Mouse (Mus musculus) G1E-ER4 (cell line): Measurements from ENCODE around the gene Olfr354. TPM values are rescaled to one million over a fixed set of nuclear protein-coding genes. Genes with fewer than 3 reads are reported as not detected.

ENCODE experiments used
- GATA1 ChIP-seq: IDR thresholded peaks from one replicate; pipeline ENCODE4 v1.8.0; 2012; ENCODE audit warnings: low read length, inconsistent platforms
- polyA plus RNA-seq: library from polyadenylated mRNA; stranded (reverse); fragments of >175 nt; gene quantifications from 2 replicates; pipeline ENCODE4 v1.2.3, GENCODE M21; 2012

The Olfr354 gene
- polyA plus RNA-seq: not detected in 2 replicates

- no peak for TF ChIP-seq GATA1
These were observed at the start of gene Olfr354 for GRCm38 (mm10) chr2:36905380-36905779. Gene Olfr354 (plus strand): TSS chr2:36905680.

GRCm38 (mm10) chr2:36862560-36862959 lies 42.9 kb upstream of the Olfr354 start, which contains the start of gene Olfr351:
Gene Olfr351 (minus strand): TSS chr2:36862660.
- TF ChIP-seq GATA1: no peak

- TF ChIP-seq GATA1: no peak
These were observed 37.3 kb upstream of the Olfr354 start, which contains the start of gene Olfr352 for GRCm38 (mm10) chr2:36868160-36868559. Gene Olfr352 (plus strand): TSS chr2:36868460.

GRCm38 (mm10) chr2:36892836-36893235 lies 12.6 kb upstream of the Olfr354 start, which contains the start of gene Olfr353:
Gene Olfr353 (minus strand): TSS chr2:36892936.
- TF ChIP-seq GATA1: no peak

- no peak for TF ChIP-seq GATA1
These were observed 8.4 kb upstream of the Olfr354 start for GRCm38 (mm10) chr2:36897114-36897513.

- no peak for TF ChIP-seq GATA1
These were observed 23.3 kb downstream of the Olfr354 start, which contains the start of gene Olfr355 for GRCm38 (mm10) chr2:36928797-36929196. Gene Olfr355 (minus strand): TSS chr2:36928897.

GRCm38 (mm10) chr2:36936821-36937220 lies 31.3 kb downstream of the Olfr354 start, which contains the start of gene Olfr356:
Gene Olfr356 (plus strand): TSS chr2:36937121.
- no peak for TF ChIP-seq GATA1

Other genes starting within 250 kb of the Olfr354 start
- not detected in 2 replicates for gene Olfr346, start 219.9 kb upstream of the Olfr354 start, polyA plus RNA-seq
- gene Olfr347, start 173.8 kb upstream of the Olfr354 start, polyA plus RNA-seq: not detected in 2 replicates
- not detected in 2 replicates for gene Olfr348, start 121.4 kb upstream of the Olfr354 start, polyA plus RNA-seq
- gene Olfr50, start 115.1 kb upstream of the Olfr354 start, polyA plus RNA-seq: not detected in 2 replicates
- gene Olfr3, start 88.6 kb upstream of the Olfr354 start, polyA plus RNA-seq: not detected in 2 replicates
- not detected in 2 replicates for gene Olfr350, start 59.4 kb upstream of the Olfr354 start, polyA plus RNA-seq
- not detected in 2 replicates for gene Olfr351, start 43.0 kb upstream of the Olfr354 start, polyA plus RNA-seq
- gene Olfr352, start 37.2 kb upstream of the Olfr354 start, polyA plus RNA-seq: not detected in 2 replicates
- not detected in 2 replicates for gene Olfr353, start 12.7 kb upstream of the Olfr354 start, polyA plus RNA-seq
- not detected in 2 replicates for gene Olfr355, start 23.2 kb downstream of the Olfr354 start, polyA plus RNA-seq
- gene Olfr356, start 31.4 kb downstream of the Olfr354 start, polyA plus RNA-seq: not detected in 2 replicates
- not detected in 2 replicates for gene Olfr357, start 88.1 kb downstream of the Olfr354 start, polyA plus RNA-seq
- gene Olfr358, start 103.7 kb downstream of the Olfr354 start, polyA plus RNA-seq: not detected in 2 replicates
- gene Olfr360, start 160.1 kb downstream of the Olfr354 start, polyA plus RNA-seq: not detected in 2 replicates
- gene Olfr361, start 183.6 kb downstream of the Olfr354 start, polyA plus RNA-seq: not detected in 2 replicates
- not detected in 2 replicates for gene Olfr362, start 212.2 kb downstream of the Olfr354 start, polyA plus RNA-seq
- not detected in 2 replicates for gene Olfr364-ps1, start 233.6 kb downstream of the Olfr354 start, polyA plus RNA-seq